Mouse (Mus musculus) kidney, embryonic 15.5 days (tissue): ENCODE measurements around the gene Tbc1d10a. TPM values are rescaled to one million over a fixed set of nuclear protein-coding genes. Genes with fewer than 3 reads are reported as not detected.

Experiments used
- ATAC-seq: fragments of 200-750 bp; cut with Nextera tagmentation; replicated peaks from 2 replicates; pipeline ENCODE4 v1.8.0; 2017; ENCODE audit warnings: moderate TSS enrichment; ENCODE audit not compliant: low FRiP score
- H3K27ac ChIP-seq: fragments of 300-500 bp; sonication (generic); 2 replicates; pipeline ENCODE4 v1.5.1; 2015; ENCODE audit warnings: mild to moderate bottlenecking, inconsistent platforms
- H3K27me3 ChIP-seq: fragments of 300-500 bp; sonication (generic); 2 replicates; pipeline ENCODE4 v1.6.1; 2015; ENCODE audit warnings: inconsistent platforms
- H3K36me3 ChIP-seq: fragments of 300-500 bp; sonication (generic); 2 replicates; pipeline ENCODE4 v1.6.1; 2015; ENCODE audit warnings: inconsistent platforms
- H3K4me1 ChIP-seq: fragments of 300-500 bp; sonication (generic); 2 replicates; pipeline ENCODE4 v1.6.1; 2015; ENCODE audit warnings: inconsistent platforms
- H3K4me2 ChIP-seq: fragments of 300-500 bp; sonication (generic); 2 replicates; pipeline ENCODE4 v1.6.1; 2015; ENCODE audit warnings: moderate library complexity, mild to moderate bottlenecking, inconsistent platforms
- H3K4me3 ChIP-seq: fragments of 300-500 bp; sonication (generic); replicated peaks from 2 replicates; pipeline ENCODE4 v1.5.1; 2015; ENCODE audit warnings: mild to moderate bottlenecking, inconsistent platforms
- H3K9ac ChIP-seq: fragments of 300-500 bp; sonication (generic); 2 replicates; pipeline ENCODE4 v1.6.1; 2015; ENCODE audit warnings: mild to moderate bottlenecking, inconsistent platforms
- H3K9me3 ChIP-seq: fragments of 300-500 bp; sonication (generic); replicated peaks from 2 replicates; pipeline ENCODE4 v1.6.1; 2016; ENCODE audit warnings: inconsistent platforms
- WGBS: fragments of 180-500 bp; shearing (Covaris S2); methylation state at CpG from one replicate; pipeline ENCODE4 v1.1.7; 2015; ENCODE audit warnings: mixed read lengths; 5-methylcytosine and 5-hydroxymethylcytosine counted together
- polyA plus RNA-seq: library from polyadenylated mRNA; unstranded; fragments of >200 nt; fragmentation: Nextera tagmentation; extraction: Ambion mirVana; gene quantifications from 2 replicates; pipeline ENCODE4 v1.2.1, GENCODE M21; 2015

Tbc1d10a gene
- polyA plus RNA-seq = 43.9 and 44.5 TPM in 2 replicates

DNA sequence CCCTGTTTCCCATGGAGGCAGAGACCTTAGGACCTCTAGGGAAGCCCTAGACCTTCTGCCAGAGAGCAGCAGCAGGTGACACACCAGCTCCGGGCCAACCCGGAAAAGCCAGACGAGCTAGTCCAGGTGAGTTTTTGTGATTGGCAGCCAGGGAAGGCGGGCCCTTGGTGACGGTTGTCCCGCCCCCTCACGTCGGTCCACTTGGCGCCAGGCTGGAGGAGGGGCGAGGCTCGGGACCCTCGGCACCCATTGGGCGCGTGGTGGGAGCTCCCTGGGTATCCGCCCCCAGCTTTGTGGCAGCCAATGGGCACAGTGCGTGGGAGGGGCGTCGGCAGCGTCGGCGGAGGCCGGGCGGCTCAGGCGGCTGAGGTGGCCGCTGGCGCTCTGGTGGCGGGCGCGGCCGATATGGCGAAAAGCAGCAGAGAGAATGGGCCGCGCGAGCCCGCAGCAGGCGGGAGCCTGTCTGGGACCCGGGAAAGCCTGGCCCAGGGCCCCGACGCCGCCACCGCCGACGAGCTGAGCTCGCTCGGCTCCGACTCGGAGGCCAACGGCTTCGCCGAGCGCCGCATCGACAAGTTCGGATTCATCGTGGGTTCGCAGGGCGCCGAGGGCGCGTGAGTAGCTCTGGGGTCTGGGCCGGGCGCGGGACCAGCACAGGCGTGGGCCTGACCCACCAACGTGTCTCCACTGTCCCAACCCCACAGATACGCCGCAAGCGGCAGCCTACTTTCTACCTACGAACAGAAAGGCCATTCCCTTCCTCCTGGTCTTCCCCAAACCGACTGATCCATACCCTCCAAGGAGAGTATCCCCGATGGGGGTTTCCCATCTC lies at the start of gene Tbc1d10a:
TSS of gene Tbc1d10a (plus strand) at position 304 of the 832 bp plus-strand sequence.
- peak within 1 kb of the TSS; percentile 92 for H3K9ac ChIP-seq
- peak within 1 kb of the TSS; percentile 68 for H3K27ac ChIP-seq
- peaks cover 41% of the 10 kb centered on the region for H3K4me1 ChIP-seq
- peak; percentile 97 for ATAC-seq
- no peaks in the 10 kb centered on the region for H3K27me3 ChIP-seq
- H3K4me2 ChIP-seq = peak within 1 kb of the TSS; percentile 87
- WGBS = under 1% methylated on average over 71 of the region's 71 CpGs
- no peaks in the 10 kb centered on the region for H3K9me3 ChIP-seq
- H3K36me3 ChIP-seq = peaks cover 19% of the 10 kb centered on the region
- peak within 1 kb of the TSS; percentile 94 for H3K4me3 ChIP-seq

DNA sequence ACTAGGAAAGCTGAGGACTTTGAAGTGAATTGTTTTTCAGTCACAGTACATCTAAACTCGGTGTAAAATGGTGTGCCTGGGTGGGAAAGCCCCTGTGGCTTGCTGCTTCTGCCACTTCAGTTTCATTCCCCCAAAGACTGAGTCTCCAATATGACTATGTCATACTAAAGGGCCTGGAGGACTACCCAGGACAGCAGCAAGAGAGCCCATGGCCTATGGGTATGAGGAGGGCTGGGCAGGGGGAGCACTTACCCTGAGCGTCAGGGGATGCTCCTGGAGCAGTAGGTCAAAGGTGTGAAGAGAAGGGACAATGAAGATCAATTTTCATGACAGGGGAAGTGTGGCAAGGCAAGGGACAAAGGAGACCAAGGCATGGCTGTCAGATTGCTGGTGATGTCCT lies 47.6 kb upstream of the Tbc1d10a start:
- H3K36me3 ChIP-seq = peaks cover 63% of the 10 kb centered on the region
- H3K9ac ChIP-seq = no peak overlapping the region
- H3K4me1 ChIP-seq = peaks cover 14% of the 10 kb centered on the region
- ATAC-seq = no peak
- H3K27ac ChIP-seq = no peak overlapping the region
- H3K4me3 ChIP-seq = no peak overlapping the region
- WGBS = 51% methylated on average over 2 of the region's 2 CpGs
- H3K27me3 ChIP-seq = no peaks in the 10 kb centered on the region
- H3K4me2 ChIP-seq = no peak overlapping the region
- no peaks in the 10 kb centered on the region for H3K9me3 ChIP-seq

DNA sequence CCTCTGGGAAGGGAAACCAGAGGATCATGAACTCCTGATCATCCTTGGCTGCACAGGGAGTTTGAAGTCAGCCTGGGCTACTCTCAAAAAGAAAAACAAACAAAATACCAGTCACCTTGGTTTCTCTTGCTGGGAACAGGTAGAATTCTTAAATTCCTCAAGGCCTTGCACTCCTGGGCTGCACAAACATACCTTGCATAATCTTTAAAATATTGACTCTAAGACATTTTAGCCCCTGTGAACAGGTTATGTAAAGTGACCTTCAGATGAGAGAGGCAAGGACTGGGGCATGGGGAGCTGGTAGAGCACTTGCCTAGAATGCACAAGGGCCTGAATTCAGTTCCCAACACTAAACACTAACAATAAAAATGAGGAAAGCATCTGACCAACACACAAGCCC lies 45.1 kb upstream of the Tbc1d10a start:
- Histone ChIP-seq H3K27me3 (no peaks in the 10 kb centered on the region), H3K9ac (no peak overlapping the region), H3K4me2 (no peak overlapping the region), H3K27ac (no peak overlapping the region), H3K4me1 (peaks cover 4% of the 10 kb centered on the region), H3K9me3 (no peaks in the 10 kb centered on the region), H3K4me3 (no peak overlapping the region), H3K36me3 (peaks cover 81% of the 10 kb centered on the region)
- ATAC-seq = no peak

DNA sequence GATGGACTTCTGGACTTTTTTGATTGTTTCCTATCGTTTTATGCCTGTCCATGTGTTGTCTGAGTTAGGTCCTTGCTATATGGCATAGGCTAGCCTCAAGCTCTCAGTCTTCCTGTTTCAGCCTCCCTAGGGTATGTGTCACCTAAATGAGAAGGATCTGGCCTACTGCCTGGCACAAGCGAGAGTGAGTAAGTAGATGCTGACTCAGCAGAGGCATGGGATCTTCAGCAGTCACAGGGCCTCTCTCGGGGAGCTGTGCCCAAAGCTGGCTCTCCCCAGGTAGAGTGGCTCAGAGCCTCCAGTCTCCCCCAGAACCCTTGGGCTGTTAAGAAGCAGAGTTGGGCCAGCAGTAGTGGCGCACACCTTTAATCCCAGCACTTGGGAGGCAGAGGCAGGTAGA lies 44.2 kb upstream of the Tbc1d10a start:
- WGBS = 88% methylated on average over 4 of the region's 4 CpGs

DNA sequence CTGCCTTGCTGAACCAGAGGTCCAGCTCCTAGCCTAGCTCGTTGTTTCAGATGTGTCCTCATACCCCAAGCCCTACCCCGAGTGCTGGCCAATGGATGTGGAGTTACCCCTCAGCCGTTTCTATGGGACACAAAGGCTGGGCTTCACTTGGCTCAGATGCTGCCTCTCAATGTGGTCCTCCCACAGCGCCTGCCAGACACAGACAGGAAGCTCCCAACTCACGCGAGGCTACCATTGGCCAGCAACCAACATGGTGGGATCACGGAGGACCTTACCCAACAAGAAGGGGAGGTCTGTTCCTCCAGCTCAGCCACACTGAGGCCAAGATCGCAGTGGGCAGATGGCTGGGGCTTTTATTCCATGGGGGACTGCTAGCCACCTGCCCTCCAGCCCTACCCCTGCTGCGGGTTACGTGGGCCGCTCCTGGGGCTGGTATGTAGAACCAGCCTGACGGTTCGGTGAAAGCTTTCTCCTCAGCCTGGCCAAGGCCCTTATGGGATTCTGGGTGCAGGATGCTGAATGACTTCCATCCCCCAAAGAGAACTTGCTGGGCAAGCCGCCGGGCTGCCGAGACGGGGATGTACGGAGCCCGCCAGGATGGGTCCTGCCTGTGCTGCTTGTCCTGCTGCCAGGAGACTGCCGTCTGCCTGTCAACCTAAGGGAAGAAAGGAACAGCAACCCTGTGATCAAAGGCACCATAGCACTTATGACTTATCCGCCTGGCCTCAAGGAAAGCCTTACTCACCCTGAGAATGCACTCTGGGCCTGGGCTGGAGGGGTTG lies 43.1 kb upstream of the Tbc1d10a start:
- no peaks in the 10 kb centered on the region for H3K9me3 ChIP-seq
- no peak overlapping the region for H3K27ac ChIP-seq
- no peak overlapping the region for H3K9ac ChIP-seq
- no peaks in the 10 kb centered on the region for H3K27me3 ChIP-seq
- no peak for ATAC-seq
- WGBS = 91% methylated on average over 21 of the region's 21 CpGs
- H3K4me2 ChIP-seq = no peak overlapping the region
- peaks cover 4% of the 10 kb centered on the region; the same call in 1 of the 2 replicates for H3K4me1 ChIP-seq
- H3K4me3 ChIP-seq = no peak overlapping the region
- H3K36me3 ChIP-seq = peaks cover 79% of the 10 kb centered on the region

More for the DNA sequence above, 44.2 kb upstream of the Tbc1d10a start:
- no peak overlapping the region for H3K9ac ChIP-seq
- H3K27ac ChIP-seq = no peak overlapping the region
- H3K4me2 ChIP-seq = no peak overlapping the region
- no peaks in the 10 kb centered on the region for H3K27me3 ChIP-seq
- H3K9me3 ChIP-seq = no peaks in the 10 kb centered on the region
- no peak for ATAC-seq
- no peaks in the 10 kb centered on the region for H3K4me1 ChIP-seq
- H3K4me3 ChIP-seq = no peak overlapping the region
- H3K36me3 ChIP-seq = peaks cover 75% of the 10 kb centered on the region

DNA sequence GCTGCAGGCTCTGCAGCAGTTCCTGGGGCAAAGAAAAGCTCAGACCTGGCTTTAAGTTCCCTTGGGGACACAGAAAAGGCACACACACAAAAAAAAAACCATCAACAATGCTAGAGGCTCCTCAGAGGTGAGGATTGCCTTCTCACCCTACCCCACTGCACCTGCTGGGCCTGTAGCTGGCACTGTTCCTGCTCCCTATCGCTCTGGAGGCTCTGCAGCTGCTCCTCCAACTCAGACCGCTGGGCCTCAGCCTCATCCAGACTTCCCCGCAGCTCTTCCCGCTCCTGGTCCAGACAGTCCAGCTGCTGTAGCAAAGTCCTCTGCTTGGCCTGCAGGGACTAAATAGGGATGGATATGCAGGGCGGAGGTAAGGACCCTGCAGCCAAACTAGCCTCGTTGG lies 40.2 kb upstream of the Tbc1d10a start:
- no peak overlapping the region for H3K4me2 ChIP-seq
- no peak overlapping the region for H3K27ac ChIP-seq
- no peak for ATAC-seq
- whole genome bisulfite sequencing = 80% methylated on average over 6 of the region's 6 CpGs
- no peaks in the 10 kb centered on the region for H3K9me3 ChIP-seq
- no peak overlapping the region for H3K9ac ChIP-seq
- peaks cover 6% of the 10 kb centered on the region; the same call in 1 of the 2 replicates for H3K4me1 ChIP-seq
- H3K4me3 ChIP-seq = no peak overlapping the region
- H3K36me3 ChIP-seq = peaks cover 65% of the 10 kb centered on the region
- no peaks in the 10 kb centered on the region for H3K27me3 ChIP-seq

DNA sequence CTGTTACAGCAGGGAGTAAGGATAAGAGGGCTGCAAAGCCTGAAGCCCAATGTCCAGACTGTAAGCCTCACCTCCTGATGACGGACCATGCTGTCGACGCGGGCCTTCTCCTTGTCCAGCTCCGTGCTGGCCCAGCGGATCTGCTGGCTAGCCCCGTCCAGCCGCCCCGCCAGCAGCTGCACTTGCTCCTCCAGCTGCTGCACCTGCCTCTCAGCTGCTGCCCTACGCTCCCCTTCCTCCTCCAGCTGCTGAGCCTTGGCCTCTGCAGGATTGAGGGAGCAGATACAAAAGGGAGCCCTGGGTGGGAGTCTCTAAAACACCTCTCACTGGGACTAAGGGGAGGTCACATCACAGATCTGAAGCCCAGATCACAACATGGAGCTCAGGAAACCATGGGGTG lies 39.5 kb upstream of the Tbc1d10a start:
- Histone ChIP-seq H3K4me3 (no peak overlapping the region), H3K4me2 (no peak overlapping the region), H3K9me3 (no peaks in the 10 kb centered on the region), H3K9ac (no peak overlapping the region), H3K4me1 (peaks cover 6% of the 10 kb centered on the region; the same call in 1 of the 2 replicates), H3K36me3 (peaks cover 60% of the 10 kb centered on the region), H3K27me3 (no peaks in the 10 kb centered on the region), H3K27ac (no peak overlapping the region)
- no peak for ATAC-seq
- 88% methylated on average over 10 of the region's 10 CpGs for WGBS

DNA sequence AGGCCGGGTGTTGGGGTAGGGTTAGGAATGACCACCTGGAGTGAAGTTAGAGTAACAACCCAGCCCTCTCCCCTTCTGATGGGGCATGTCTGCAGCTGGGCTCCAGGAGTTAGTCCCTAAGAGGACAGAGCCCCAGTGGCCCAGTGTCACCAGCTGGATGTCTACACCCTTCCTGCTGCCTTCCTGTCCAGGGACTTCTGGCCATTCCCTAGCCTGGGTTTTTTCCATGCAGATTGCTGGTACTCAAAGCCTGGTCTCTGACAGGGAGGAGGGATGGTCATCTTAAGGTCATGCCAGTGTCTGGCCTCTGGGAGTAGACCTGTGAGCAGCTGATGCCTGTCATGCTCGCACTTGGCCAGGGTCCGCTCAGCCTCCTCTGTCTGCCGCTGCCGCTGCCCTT lies 38.5 kb upstream of the Tbc1d10a start:
- ATAC-seq = no peak
- Histone ChIP-seq H3K4me3 (no peak overlapping the region), H3K9me3 (no peaks in the 10 kb centered on the region), H3K27me3 (no peaks in the 10 kb centered on the region), H3K4me1 (peaks cover 6% of the 10 kb centered on the region; the same call in 1 of the 2 replicates), H3K36me3 (peaks cover 49% of the 10 kb centered on the region), H3K9ac (no peak overlapping the region), H3K4me2 (no peak overlapping the region), H3K27ac (no peak overlapping the region)
- WGBS = 78% methylated on average over 5 of the region's 5 CpGs

DNA sequence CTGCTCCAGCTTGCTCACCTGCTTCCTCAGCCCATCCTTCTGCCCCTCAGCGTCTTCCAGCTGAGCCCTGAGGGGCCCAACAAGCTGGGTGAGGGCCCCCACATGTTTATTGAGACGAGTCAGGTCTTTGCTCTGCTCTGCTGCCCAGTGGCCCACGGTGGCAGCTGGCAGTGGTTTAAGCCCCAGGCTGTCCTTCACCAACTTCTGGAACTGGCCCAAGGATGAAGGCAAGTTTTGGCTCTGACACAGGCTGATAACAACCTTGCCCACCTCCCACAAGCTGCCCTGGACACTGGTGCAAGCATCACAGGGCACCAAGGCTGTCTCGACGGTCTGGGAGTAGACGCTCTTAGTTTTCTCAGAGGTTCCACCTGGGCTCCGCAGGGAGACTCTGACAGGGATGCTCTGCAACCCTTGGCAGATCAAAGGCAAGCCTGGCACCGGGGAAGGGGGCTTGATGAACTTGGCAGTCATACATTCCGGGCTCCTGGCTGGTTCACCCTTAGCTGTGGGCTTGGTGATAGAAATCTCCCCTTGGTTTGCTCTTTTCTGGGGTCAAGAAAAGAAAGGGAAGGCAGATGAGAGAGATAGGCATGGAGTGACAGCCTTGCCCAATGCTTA lies 37.9 kb upstream of the Tbc1d10a start:
- Histone ChIP-seq H3K9ac (no peak overlapping the region), H3K27ac (no peak overlapping the region), H3K36me3 (peaks cover 44% of the 10 kb centered on the region), H3K9me3 (no peaks in the 10 kb centered on the region), H3K4me1 (peaks cover 6% of the 10 kb centered on the region; the same call in 1 of the 2 replicates), H3K4me2 (no peak overlapping the region), H3K4me3 (no peak overlapping the region), H3K27me3 (no peaks in the 10 kb centered on the region)
- 61% methylated on average over 9 of the region's 9 CpGs for WGBS
- ATAC-seq = 0 out of 2 replicates have a peak, but pooled peaks have one; percentile 33

DNA sequence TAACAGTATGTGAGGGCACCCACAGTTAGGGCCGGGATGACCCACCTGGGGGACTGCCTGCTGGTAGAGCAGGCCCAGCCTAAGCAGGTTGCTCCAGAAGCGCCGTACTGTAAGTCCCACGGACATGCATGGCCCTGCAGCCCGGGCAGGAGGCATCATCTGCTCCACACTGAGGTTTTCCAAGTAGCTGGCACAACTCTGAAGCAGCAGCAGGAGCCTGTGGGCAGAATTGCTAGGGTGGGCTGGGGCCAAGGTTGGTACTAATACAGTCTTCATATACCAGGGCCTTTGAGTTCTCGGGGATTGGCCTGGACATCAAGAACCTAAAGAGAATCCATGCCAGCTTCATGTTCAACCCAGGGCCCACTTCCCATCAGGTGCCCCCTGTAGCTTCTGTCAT lies 36.7 kb upstream of the Tbc1d10a start:
- Histone ChIP-seq H3K27me3 (no peaks in the 10 kb centered on the region), H3K9ac (no peak overlapping the region), H3K4me3 (no peak overlapping the region), H3K27ac (no peak overlapping the region), H3K4me2 (no peak overlapping the region), H3K4me1 (peaks cover 6% of the 10 kb centered on the region; the same call in 1 of the 2 replicates), H3K36me3 (peaks cover 32% of the 10 kb centered on the region), H3K9me3 (0 out of 2 replicates have a peak, but pooled peaks cover 3% of the 10 kb centered on the region)
- WGBS = 94% methylated on average over 6 of the region's 6 CpGs
- no peak for ATAC-seq

DNA sequence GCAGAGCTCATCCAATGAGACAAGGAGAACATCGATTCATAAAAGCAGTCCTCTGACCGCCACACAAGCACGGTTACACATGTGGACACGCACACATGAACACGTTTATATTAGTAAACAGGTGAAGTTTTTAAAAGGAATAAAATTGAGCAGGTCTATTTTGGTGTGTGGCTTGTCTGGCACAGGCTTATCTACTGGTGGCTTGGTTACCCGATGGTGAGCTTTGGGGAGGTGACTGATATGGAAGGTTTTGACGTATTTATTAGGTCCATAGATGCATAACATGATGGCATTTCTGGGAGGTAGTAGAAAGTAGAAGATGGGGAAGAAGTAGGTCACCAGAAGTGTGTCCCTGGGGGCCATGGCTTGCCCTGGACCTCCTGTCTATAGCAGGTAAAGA lies 32.9 kb upstream of the Tbc1d10a start:
- Histone ChIP-seq H3K27me3 (no peaks in the 10 kb centered on the region), H3K4me1 (peaks cover under 1% of the 10 kb centered on the region; the same call in 1 of the 2 replicates), H3K36me3 (peaks cover 13% of the 10 kb centered on the region), H3K9me3 (0 out of 2 replicates have a peak, but pooled peaks cover 3% of the 10 kb centered on the region), H3K27ac (no peak overlapping the region), H3K4me2 (no peak overlapping the region), H3K9ac (no peak overlapping the region), H3K4me3 (no peak overlapping the region)
- ATAC-seq = no peak
- WGBS = 89% methylated on average over 7 of the region's 7 CpGs
